Mouse (Mus musculus) kidney, embryonic 16.5 days (tissue): ENCODE measurements around the gene Inpp5d. TPM values are rescaled to one million over a fixed set of nuclear protein-coding genes. Genes with fewer than 3 reads are reported as not detected.

Experiments used
- ATAC-seq: fragments of 200-750 bp; cut with Nextera tagmentation; 2 replicates; pipeline ENCODE4 v1.8.0; 2017; ENCODE audit warnings: moderate TSS enrichment; ENCODE audit not compliant: low FRiP score, low TSS enrichment
- H3K27ac ChIP-seq: fragments of 300-500 bp; sonication (generic); 2 replicates; pipeline ENCODE4 v1.5.1; 2014; ENCODE audit warnings: low read length
- H3K27me3 ChIP-seq: fragments of 300-500 bp; sonication (generic); 2 replicates; pipeline ENCODE4 v1.6.1; 2014; ENCODE audit warnings: low read length, control low read depth, mixed read lengths; ENCODE audit not compliant: insufficient read depth
- H3K36me3 ChIP-seq: fragments of 300-500 bp; sonication (generic); 2 replicates; pipeline ENCODE4 v1.6.1; 2014; ENCODE audit warnings: low read length, control low read depth, mixed read lengths; ENCODE audit not compliant: insufficient read depth
- H3K4me1 ChIP-seq: fragments of 300-500 bp; sonication (generic); 2 replicates; pipeline ENCODE4 v1.6.1; 2014; ENCODE audit warnings: low read length, control low read depth, mixed read lengths; ENCODE audit not compliant: insufficient read depth
- H3K4me2 ChIP-seq: fragments of 300-500 bp; sonication (generic); replicated peaks from 2 replicates; pipeline ENCODE4 v1.6.1; 2014; ENCODE audit warnings: low read depth, low read length
- H3K4me3 ChIP-seq: fragments of 300-500 bp; sonication (generic); 2 replicates; pipeline ENCODE4 v1.5.1; 2014; ENCODE audit warnings: mild to moderate bottlenecking, low read length
- H3K9ac ChIP-seq: fragments of 300-500 bp; sonication (generic); replicated peaks from 2 replicates; pipeline ENCODE4 v1.6.1; 2014; ENCODE audit warnings: low read length
- H3K9me3 ChIP-seq: fragments of 300-500 bp; sonication (generic); 2 replicates; pipeline ENCODE4 v1.6.1; 2016; ENCODE audit warnings: low read length, control low read depth
- WGBS: fragments of 180-500 bp; shearing (Covaris S2); extraction: QIAGEN DNeasy Blood & Tissue Kit; methylation state at CpG from one replicate; pipeline ENCODE4 v1.1.7; 2014; 5-methylcytosine and 5-hydroxymethylcytosine counted together
- polyA plus RNA-seq: library from polyadenylated mRNA; unstranded; fragments of >200 nt; fragmentation: Nextera tagmentation; extraction: Ambion mirVana; gene quantifications from 2 replicates; pipeline ENCODE4 v1.2.1, GENCODE M21; 2015

The Inpp5d gene
- polyA plus RNA-seq, 1 experiment from 2014 or later, result 9.1 TPM

DNA sequence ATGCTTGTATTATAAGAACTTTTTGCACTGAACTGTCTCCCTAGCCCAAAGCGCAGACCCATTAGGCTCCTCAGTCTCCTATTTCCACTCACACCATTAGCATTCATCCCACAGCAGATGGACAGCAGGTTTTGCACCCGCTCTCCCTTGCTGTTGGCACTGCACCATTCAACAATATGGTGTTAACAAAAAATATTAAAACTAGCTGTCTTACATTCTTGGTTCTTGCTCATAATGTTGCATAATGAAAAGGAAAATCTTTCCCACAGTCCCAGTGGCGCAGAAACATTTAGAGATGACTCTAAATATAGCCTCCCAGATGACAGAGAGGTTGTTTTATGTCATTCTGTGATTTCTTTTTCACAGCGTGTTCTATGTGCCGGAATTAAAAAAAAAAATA lies 113.1 kb downstream of the Inpp5d start:
- Histone ChIP-seq H3K27ac (no peak overlapping the region), H3K36me3 (no peaks in the 10 kb centered on the region), H3K4me3 (no peak overlapping the region), H3K27me3 (no peaks in the 10 kb centered on the region), H3K9me3 (no peaks in the 10 kb centered on the region), H3K4me1 (no peaks in the 10 kb centered on the region), H3K9ac (no peak overlapping the region), H3K4me2 (no peak overlapping the region)
- ATAC-seq, result no peak
- WGBS, result 78% methylated on average over 5 of the region's 5 CpGs

DNA sequence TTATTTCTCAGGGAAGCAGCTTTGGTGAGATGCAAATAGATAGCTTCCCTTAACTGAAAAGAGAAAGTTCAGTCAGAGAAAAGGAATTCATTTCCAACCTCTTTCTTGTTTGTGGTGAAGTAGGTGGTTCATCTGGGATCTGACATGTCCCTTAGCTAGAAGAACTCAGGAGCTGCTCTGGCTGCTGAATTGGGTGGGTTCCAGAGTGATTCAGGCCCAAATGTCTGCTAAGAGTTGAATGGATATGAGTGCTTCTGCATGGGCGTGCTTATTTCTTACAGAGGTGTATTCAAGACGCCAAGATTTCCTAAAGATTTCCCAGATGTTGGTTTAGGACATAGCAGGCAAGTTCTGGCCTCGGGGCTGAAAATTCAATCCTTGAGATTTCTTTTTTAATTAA lies 114.0 kb downstream of the Inpp5d start:
- no peaks in the 10 kb centered on the region for H3K27me3 ChIP-seq
- ATAC-seq, result no peak
- no peak overlapping the region for H3K9ac ChIP-seq
- no peak overlapping the region for H3K27ac ChIP-seq
- H3K36me3 ChIP-seq, result no peaks in the 10 kb centered on the region
- no peak overlapping the region for H3K4me3 ChIP-seq
- no peaks in the 10 kb centered on the region for H3K9me3 ChIP-seq
- no peak overlapping the region for H3K4me2 ChIP-seq
- H3K4me1 ChIP-seq, result no peaks in the 10 kb centered on the region
- WGBS, result 74% methylated on average over 3 of the region's 3 CpGs

DNA sequence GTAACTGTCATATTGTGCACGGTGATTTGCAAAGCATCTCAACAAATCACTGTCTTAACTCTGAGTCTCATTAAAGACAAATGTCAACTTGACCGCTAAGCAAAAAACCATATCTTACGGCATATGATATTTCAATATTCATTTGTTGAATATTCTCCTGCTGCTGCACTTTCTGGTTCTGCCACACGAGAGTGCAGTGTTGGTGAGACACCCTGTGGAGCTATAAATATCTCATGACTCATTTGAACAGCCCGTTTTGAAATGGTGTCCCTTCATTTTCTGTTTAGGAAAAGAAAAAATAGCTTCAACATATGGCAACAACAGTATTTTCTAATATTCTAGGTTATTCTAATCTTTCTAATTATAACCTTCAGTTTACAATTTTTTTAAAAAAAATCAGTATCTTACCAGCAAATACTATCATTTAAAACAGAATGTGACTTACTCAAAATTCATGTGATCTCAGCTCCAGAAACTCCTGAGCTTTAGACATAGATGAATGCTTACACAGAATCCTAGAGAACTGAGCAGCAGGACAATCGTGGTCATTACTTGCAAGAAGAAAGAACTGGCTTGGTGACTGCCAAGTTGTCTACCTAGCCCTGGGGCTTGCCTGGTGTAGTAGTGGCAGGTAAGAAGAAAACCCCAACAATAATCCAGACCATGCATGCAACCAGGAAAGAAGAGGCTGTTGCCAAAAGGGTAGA lies 120.6 kb downstream of the Inpp5d start:
- Histone ChIP-seq H3K36me3 (no peaks in the 10 kb centered on the region), H3K9me3 (no peaks in the 10 kb centered on the region), H3K27ac (no peak overlapping the region), H3K27me3 (0 out of 2 replicates have a peak, but pooled peaks cover 3% of the 10 kb centered on the region), H3K9ac (no peak overlapping the region), H3K4me3 (no peak overlapping the region), H3K4me2 (no peak overlapping the region), H3K4me1 (no peaks in the 10 kb centered on the region)
- no peak for ATAC-seq
- WGBS, result 69% methylated on average over 6 of the region's 6 CpGs

DNA sequence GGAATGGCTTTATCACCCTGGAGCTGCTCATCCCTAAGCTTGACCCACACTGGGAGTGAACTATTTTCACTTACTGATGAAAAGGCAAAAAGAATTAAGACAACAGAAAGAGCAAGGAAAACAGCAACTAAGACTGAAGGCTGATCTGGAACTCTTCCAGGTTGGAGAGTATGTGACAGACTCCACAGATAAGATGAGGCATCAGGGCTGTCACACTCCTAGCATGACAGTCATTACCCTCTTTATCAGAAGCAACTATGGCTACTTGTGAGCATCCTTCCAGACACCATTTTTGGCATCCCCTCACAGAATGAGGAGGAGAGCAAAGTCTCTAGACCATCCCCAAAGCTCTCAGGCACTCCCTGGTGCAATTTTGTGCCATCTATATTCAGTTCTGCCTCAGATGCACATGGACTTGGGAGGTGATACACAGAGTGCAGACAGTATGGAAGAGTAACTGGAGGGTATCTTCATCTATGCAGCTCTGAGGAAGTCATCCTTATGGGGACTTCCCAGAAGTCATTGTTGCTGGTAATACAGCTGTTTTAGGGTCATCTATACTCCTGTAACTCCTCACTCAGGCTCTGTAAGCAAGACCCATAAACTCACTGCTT lies 129.4 kb downstream of the Inpp5d start:
- Histone ChIP-seq H3K9me3 (no peaks in the 10 kb centered on the region), H3K4me3 (no peak overlapping the region), H3K4me2 (no peak overlapping the region), H3K36me3 (no peaks in the 10 kb centered on the region), H3K27me3 (no peaks in the 10 kb centered on the region), H3K4me1 (no peaks in the 10 kb centered on the region), H3K9ac (no peak overlapping the region), H3K27ac (no peak overlapping the region)
- ATAC-seq, result no peak

DNA sequence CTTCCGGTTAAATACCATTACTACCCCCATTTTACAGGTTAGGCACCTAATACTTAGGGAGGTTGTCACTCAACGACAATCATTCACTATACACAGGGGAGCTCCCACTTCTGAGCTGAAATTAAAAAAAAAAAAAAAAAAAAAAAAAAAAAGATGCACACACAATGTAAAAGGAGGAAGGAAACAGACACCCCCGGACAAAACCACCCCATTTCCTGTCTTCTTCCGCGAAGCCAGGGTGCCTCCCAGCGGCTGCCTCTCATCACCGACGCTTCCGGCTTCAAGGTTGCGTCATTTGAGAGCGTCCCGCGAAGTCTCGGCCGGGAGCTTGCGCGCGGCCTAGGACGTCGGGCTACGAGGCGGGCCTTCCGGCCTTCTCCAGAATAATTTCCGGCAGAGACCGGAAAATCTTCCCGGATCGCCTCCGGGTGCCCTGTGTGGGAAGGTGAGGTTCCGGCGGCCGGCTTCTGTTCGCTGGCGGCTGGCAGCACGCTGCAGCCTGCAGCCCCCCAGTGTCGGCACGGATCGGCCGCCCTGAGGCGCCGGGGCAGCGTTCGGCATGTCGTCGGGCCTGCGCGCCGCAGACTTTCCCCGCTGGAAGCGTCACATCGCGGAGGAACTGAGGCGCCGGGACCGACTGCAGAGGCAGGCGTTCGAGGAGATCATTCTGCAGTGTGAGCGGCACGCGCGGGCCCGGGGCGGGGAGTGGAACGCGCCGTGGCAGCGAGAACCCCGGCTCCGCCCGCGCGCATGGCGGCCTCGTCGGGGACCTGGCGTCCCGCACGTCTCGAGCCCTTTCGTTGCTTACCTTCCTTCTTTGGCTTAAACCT lies 135.7 kb downstream of the Inpp5d start, which contains the start of gene Atg16l1:
Gene Atg16l1 (plus strand): TSS at position 230 of the 830 bp plus-strand sequence.
- under 1% methylated on average over 79 of the region's 79 CpGs for WGBS
- H3K9me3 ChIP-seq, result no peaks in the 10 kb centered on the region

DNA sequence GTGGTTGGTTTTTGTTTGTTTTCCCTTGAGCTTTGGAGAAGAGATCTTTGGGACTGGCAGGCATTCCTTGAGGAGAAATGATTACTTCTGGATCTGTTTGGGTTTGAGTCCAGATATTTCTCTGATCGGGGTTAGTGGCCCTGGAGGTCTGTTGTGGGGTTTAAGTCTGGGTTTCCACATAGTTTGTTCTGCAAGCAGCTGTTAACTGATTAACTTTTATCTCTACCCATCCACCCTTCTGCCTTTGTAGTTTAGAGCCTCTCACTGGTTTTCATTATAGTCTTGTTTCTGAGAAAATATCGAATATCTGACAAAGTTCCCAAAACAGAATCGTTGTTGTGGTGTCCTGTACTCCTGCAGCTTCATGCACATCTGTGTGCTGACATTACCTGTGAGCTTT lies 143.7 kb downstream of the Inpp5d start:
- WGBS, result 93% methylated on average over 3 of the region's 3 CpGs
- Histone ChIP-seq H3K27me3 (no peaks in the 10 kb centered on the region), H3K27ac (no peak overlapping the region), H3K9ac (no peak overlapping the region), H3K4me3 (no peak overlapping the region), H3K4me1 (no peaks in the 10 kb centered on the region), H3K36me3 (peaks cover 81% of the 10 kb centered on the region), H3K9me3 (no peaks in the 10 kb centered on the region), H3K4me2 (no peak overlapping the region)
- ATAC-seq, result no peak

More for the DNA sequence above, 135.7 kb downstream of the Inpp5d start, which contains the start of gene Atg16l1:
- H3K4me1 ChIP-seq, result peaks cover 8% of the 10 kb centered on the region
- peaks cover 19% of the 10 kb centered on the region for H3K36me3 ChIP-seq
- H3K9ac ChIP-seq, result peak within 1 kb of the TSS; percentile 91
- peak; percentile 99 for ATAC-seq
- no peaks in the 10 kb centered on the region for H3K27me3 ChIP-seq
- H3K4me2 ChIP-seq, result peak within 1 kb of the TSS; percentile 90
- peak within 1 kb of the TSS; percentile 94 for H3K4me3 ChIP-seq
- peak within 1 kb of the TSS; percentile 88 for H3K27ac ChIP-seq

DNA sequence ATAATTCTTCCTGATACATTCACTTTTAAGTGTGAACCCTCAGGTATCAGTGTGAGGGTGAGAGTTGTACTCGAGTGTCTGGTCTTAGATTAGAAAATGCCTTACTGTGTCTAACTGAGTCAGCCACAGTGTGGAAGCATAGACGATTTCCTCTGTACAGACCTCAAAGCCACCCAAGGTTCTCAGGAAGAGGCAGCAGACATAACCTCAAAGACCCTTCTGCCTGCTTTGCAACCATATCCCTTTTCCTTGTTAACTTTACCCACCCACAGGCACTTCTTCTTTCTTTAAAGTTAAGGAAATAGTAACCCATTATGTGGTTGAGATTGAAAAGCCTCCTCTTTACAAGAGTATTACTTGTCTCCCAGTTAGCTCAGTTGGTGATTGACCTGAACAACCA lies 145.6 kb downstream of the Inpp5d start:
- Histone ChIP-seq H3K27me3 (no peaks in the 10 kb centered on the region), H3K4me1 (no peaks in the 10 kb centered on the region), H3K4me2 (no peak overlapping the region), H3K9me3 (no peaks in the 10 kb centered on the region), H3K9ac (no peak overlapping the region), H3K4me3 (no peak overlapping the region), H3K27ac (no peak overlapping the region), H3K36me3 (peaks cover 81% of the 10 kb centered on the region)
- no peak for ATAC-seq
- 85% methylated on average over 2 of the region's 2 CpGs for WGBS

DNA sequence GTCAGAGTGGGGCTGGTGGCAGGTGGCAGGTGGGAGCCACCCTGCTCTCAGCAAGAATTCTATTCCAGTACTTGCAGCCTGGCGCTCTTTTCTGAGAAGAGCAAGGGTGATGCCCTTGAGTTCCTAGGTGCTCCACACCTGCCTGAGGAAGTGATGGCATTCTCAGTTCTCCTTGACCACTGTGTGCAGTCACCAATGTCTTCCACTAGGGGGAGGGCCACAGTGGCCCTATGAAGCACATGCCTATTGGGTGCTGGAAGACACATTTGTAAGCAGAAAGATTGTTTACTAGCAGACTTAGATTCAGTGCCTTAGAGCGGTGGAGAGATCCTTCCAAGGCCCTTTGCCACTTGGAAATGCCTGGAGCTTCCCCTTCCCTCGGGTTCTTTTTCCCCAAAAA lies 146.1 kb downstream of the Inpp5d start:
- Histone ChIP-seq H3K4me2 (no peak overlapping the region), H3K9me3 (no peaks in the 10 kb centered on the region)
- WGBS, result 90% methylated on average over 3 of the region's 3 CpGs

DNA sequence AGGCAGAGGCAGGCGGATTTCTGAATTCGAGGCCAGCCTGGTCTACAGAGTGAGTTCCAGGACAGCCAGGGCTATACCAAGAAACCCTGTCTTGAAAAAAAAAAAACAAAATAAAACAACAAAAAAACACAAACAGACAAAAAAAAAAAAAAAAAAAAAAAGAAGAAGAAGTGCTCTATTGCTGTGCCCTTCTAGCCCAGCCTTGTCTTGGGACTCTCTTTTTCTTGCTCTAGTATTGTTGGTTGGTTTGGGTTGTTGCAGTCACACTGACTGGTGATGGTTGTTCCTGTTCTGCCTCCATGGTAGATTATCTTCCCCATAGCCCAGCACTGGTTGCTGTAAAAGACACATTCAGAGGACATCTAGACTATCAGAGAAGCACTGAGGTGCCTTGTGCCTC lies 149.2 kb downstream of the Inpp5d start:
- Histone ChIP-seq H3K9me3 (no peaks in the 10 kb centered on the region), H3K4me1 (no peaks in the 10 kb centered on the region), H3K4me3 (no peak overlapping the region), H3K27ac (no peak overlapping the region), H3K36me3 (peaks cover 85% of the 10 kb centered on the region), H3K27me3 (no peaks in the 10 kb centered on the region), H3K4me2 (no peak overlapping the region), H3K9ac (no peak overlapping the region)
- WGBS, result 95% methylated on average over 2 of the region's 2 CpGs
- no peak for ATAC-seq

More for the DNA sequence above, 146.1 kb downstream of the Inpp5d start:
- Histone ChIP-seq H3K36me3 (peaks cover 86% of the 10 kb centered on the region), H3K27ac (no peak overlapping the region), H3K4me1 (no peaks in the 10 kb centered on the region), H3K4me3 (no peak overlapping the region), H3K27me3 (no peaks in the 10 kb centered on the region), H3K9ac (no peak overlapping the region)
- no peak for ATAC-seq
